Mouse (Mus musculus): Measurements from ENCODE around the gene Foxj2. TPM values are rescaled to one million over a fixed set of nuclear protein-coding genes. Genes with fewer than 3 reads are reported as not detected.

The Foxj2 gene
- total RNA-seq, 2 experiments from 2014 or later, result 24.6 to 25.3 TPM

- no peak for DNase-seq
Measured at GRCm38 (mm10) chr6:122874720-122875389, 55.1 kb downstream of the Foxj2 start.

- DNase-seq, result no peak
Measured at GRCm38 (mm10) chr6:122879141-122879735, 59.5 kb downstream of the Foxj2 start.

GRCm38 (mm10) chr6:122879781-122880505 is 60.2 kb downstream of the Foxj2 start:
- DNase-seq, result no peak

DNA sequence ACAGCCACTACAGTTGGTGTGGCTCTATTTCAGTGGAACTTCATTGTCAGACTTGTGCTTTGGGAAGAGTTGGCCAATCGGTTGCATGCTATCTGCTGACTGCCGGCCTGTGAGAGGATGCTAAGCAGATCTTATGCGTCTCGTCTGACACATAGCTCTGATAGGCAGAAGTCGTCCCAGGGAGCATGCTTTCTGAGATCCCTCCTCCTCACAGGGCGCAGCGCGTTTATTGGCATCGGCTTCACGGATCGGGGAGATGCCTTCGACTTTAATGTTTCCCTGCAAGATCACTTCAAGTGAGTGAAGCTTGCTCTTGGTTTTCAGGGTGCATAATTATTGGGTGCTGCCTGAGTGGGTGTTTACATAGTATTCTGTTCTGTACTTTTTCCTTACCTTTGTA is 61.6 kb downstream of the Foxj2 start:
- DNase-seq, result no peak

DNA sequence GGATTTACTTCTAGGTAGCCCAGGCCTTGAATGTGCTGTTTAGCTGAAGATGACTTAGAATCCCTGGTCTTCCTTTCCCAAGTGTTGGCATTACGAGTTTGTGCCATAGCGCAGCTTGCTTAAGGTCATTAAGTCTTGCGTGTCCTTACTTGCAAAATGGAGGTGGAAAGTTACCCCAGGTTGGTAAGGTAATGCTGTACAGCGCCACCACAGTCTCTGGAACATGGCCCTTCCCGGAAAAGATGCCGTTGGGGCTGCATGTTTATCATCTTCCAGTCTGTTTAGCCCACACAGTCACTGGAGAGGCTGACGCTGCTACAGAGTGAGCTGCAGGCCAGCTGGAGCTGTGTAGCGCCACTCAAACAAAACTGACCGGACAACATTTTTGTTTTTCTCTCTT is 63.9 kb downstream of the Foxj2 start:
- no peak for DNase-seq

DNA sequence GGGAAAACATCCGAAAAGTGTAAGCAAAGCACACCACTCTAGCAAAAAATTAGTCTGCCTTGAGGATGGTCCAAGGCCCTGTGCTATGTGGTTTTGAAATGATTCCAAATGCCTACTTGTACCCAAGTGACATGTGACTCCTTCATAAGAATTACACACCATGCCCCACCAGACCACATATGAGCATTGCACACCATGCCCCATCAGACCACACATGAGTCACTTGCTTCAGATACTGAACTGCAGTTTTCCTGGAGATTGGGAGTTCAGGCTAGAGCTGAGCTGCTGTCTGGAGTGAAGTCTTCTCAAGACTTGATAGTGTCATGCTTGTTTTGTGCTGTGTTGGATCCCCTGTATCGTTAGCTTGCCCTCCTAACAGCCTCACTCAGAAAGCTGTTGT is 69.9 kb downstream of the Foxj2 start:
- DNase-seq, result no peak

GRCm38 (mm10) chr6:122892442-122893049 is 72.8 kb downstream of the Foxj2 start:
- DNase-seq, result peak; percentile 76

Small RNAs within 50 kb of the gene (microRNA-seq; reads per million reads assigned to microRNA genes)
- 0.20 to 0.69 reads per million in 2 experiments for gene Mir7231

Other genes with a start within 250 kb of the Foxj2 start
- 1 to 10 TPM; 4.0 to 7.4 TPM for gene Apobec1, start 217.5 kb upstream of the Foxj2 start, total RNA-seq (2021)
- not detected for gene Gdf3, start 209.8 kb upstream of the Foxj2 start, total RNA-seq (2021)
- gene Dppa3, start 193.5 kb upstream of the Foxj2 start, total RNA-seq (2021), result not detected
- under 1 TPM; 0.38 to 0.41 TPM for gene Nanog, start 112.4 kb upstream of the Foxj2 start, total RNA-seq (2021)
- gene Slc2a3, start 18.3 kb upstream of the Foxj2 start, total RNA-seq (2021), result 1 to 10 TPM; 2.0 to 3.3 TPM
- gene C3ar1, start 36.2 kb downstream of the Foxj2 start, total RNA-seq (2021), result 1 to 10 TPM; 1.7 to 1.8 TPM
- 10 to 100 TPM; 32.8 to 35.5 TPM for gene Necap1, start 54.6 kb downstream of the Foxj2 start, total RNA-seq (2021)
- gene Clec4a1, start 101.9 kb downstream of the Foxj2 start, total RNA-seq (2021), result 1 to 10 TPM; 1.2 to 1.9 TPM
- 1 to 10 TPM; 1.2 to 1.4 TPM for gene Clec4a3, start 132.6 kb downstream of the Foxj2 start, total RNA-seq (2021)
- not detected for gene Clec4a4, start 170.5 kb downstream of the Foxj2 start, total RNA-seq (2021)
- gene Clec4b1, start 230.0 kb downstream of the Foxj2 start, total RNA-seq (2021), result not detected

Measured in heart, postnatal 4 days (tissue).